Mouse (Mus musculus): ENCODE data around the gene Klhl18. TPM values are rescaled to one million over a fixed set of nuclear protein-coding genes. Genes with fewer than 3 reads are reported as not detected.
"Not testable (repeated sequence)": the region's sequence is repeated elsewhere in the genome, so short reads cannot be mapped to it uniquely, and the experiment has no call there.

Klhl18 gene
- total RNA-seq, 2 experiments from 2014 or later: 22.0 to 25.4 TPM

- no peak for DNase-seq (ENCODE audit: low spot score in 2 of 2)
- TF ChIP-seq CTCF (conservative IDR thresholded peaks at IDR 0.05): no peak
- Histone ChIP-seq H3K4me3 (no peak overlapping the region), H3K27ac (no peak overlapping the region)
These were observed 97.1 kb downstream of the Klhl18 start for GRCm38 (mm10) chr9:110379361-110379760.

GRCm38 (mm10) chr9:110377655-110378054 lies 98.8 kb downstream of the Klhl18 start:
- peak overlapping the region; percentile 55; the same call in 1 of the 2 replicates for H3K27ac ChIP-seq
- not testable (repeated sequence) for DNase-seq (ENCODE audit: low spot score in 2 of 2); H3K4me3 ChIP-seq

Other genes with a start within 250 kb of the Klhl18 start
- 100 to 1,000 TPM; 277 to 278 TPM for gene Cspg5, start 232.9 kb downstream of the Klhl18 start, total RNA-seq (2021)
- 10 to 100 TPM; 14.8 to 14.9 TPM for gene Elp6, start 171.5 kb downstream of the Klhl18 start, total RNA-seq (2021)
- 10 to 100 TPM; 93.4 to 95.0 TPM for gene Scap, start 143.4 kb downstream of the Klhl18 start, total RNA-seq (2021)
- 10 to 100 TPM; 57.2 to 57.8 TPM for gene Ptpn23, start 68.5 kb downstream of the Klhl18 start, total RNA-seq (2021)
- not detected for gene Ngp, start 56.9 kb downstream of the Klhl18 start, total RNA-seq (2021)
- gene Kif9, start 264 bp upstream of the Klhl18 start, total RNA-seq (2021): 1 to 10 TPM; 3.5 to 3.7 TPM
- 10 to 100 TPM; 50.9 to 64.9 TPM for gene Setd2, start 55.9 kb upstream of the Klhl18 start, total RNA-seq (2021)
- 1 to 10 TPM; 1.9 to 3.4 TPM for gene Nradd, start 147.8 kb upstream of the Klhl18 start, total RNA-seq (2021)
- gene Nbeal2, start 177.5 kb upstream of the Klhl18 start, total RNA-seq (2021): 10 to 100 TPM; 17.7 to 18.0 TPM
- gene Ccdc12, start 179.8 kb upstream of the Klhl18 start, total RNA-seq (2021): 10 to 100 TPM; 50.2 to 66.0 TPM

Data from layer of hippocampus, adult 2 months (tissue).